Mouse (Mus musculus) liver, embryonic 15.5 days (tissue): ENCODE results near the gene Gm20388. TPM values are rescaled to one million over a fixed set of nuclear protein-coding genes. Genes with fewer than 3 reads are reported as not detected.

ENCODE experiments used
- ATAC-seq: fragments of 200-750 bp; cut with Nextera tagmentation; 2 replicates; pipeline ENCODE4 v1.8.0; 2017; ENCODE audit warnings: moderate number of reproducible peaks, mild to moderate bottlenecking, moderate library complexity; ENCODE audit not compliant: insufficient read depth
- H3K27ac ChIP-seq: fragments of 300-500 bp; sonication (generic); replicated peaks from 2 replicates; pipeline ENCODE4 v1.5.1; 2015; ENCODE audit warnings: mild to moderate bottlenecking, inconsistent platforms
- H3K27me3 ChIP-seq: fragments of 300-500 bp; sonication (generic); 2 replicates; pipeline ENCODE4 v1.6.1; 2015; ENCODE audit warnings: mild to moderate bottlenecking, inconsistent platforms
- H3K36me3 ChIP-seq: fragments of 300-500 bp; sonication (generic); replicated peaks from 2 replicates; pipeline ENCODE4 v1.6.1; 2015; ENCODE audit warnings: moderate library complexity, mild to moderate bottlenecking, inconsistent platforms
- H3K4me1 ChIP-seq: fragments of 300-500 bp; sonication (generic); replicated peaks from 2 replicates; pipeline ENCODE4 v1.6.1; 2015; ENCODE audit warnings: inconsistent platforms
- H3K4me2 ChIP-seq: fragments of 300-500 bp; sonication (generic); 2 replicates; pipeline ENCODE4 v1.6.1; 2015; ENCODE audit warnings: moderate library complexity, mild to moderate bottlenecking, inconsistent platforms
- H3K4me3 ChIP-seq: fragments of 300-500 bp; sonication (generic); replicated peaks from 2 replicates; pipeline ENCODE4 v1.5.1; 2015; ENCODE audit warnings: mild to moderate bottlenecking, inconsistent platforms
- H3K9ac ChIP-seq: fragments of 300-500 bp; sonication (generic); 2 replicates; pipeline ENCODE4 v1.6.1; 2015; ENCODE audit warnings: moderate library complexity, mild to moderate bottlenecking, inconsistent platforms
- H3K9me3 ChIP-seq: fragments of 300-500 bp; sonication (generic); replicated peaks from 2 replicates; pipeline ENCODE4 v1.6.1; 2016; ENCODE audit warnings: inconsistent platforms
- WGBS: fragments of 180-500 bp; shearing (Covaris S2); methylation state at CpG from one replicate; pipeline ENCODE4 v1.1.7; 2015; ENCODE audit warnings: mixed read lengths; ENCODE audit not compliant: insufficient replicate concordance; 5-methylcytosine and 5-hydroxymethylcytosine counted together
- polyA plus RNA-seq: library from polyadenylated mRNA; unstranded; fragments of >200 nt; fragmentation: Nextera tagmentation; extraction: Ambion mirVana; gene quantifications from 2 replicates; pipeline ENCODE4 v1.2.1, GENCODE M21; 2015

Gm20388 gene
- polyA plus RNA-seq, 1 experiment from 2014 or later = not detected

- ATAC-seq = no peak
- no peak overlapping the region for H3K9ac ChIP-seq
- H3K4me3 ChIP-seq = no peak overlapping the region
- H3K9me3 ChIP-seq = no peaks in the 10 kb centered on the region
- H3K27me3 ChIP-seq = 0 out of 2 replicates have a peak, but pooled peaks cover 4% of the 10 kb centered on the region
- no peaks in the 10 kb centered on the region for H3K4me1 ChIP-seq
- H3K4me2 ChIP-seq = no peak overlapping the region
- H3K27ac ChIP-seq = no peak overlapping the region
- 68% methylated on average over 3 of the region's 3 CpGs for WGBS
- H3K36me3 ChIP-seq = peaks cover 3% of the 10 kb centered on the region; the same call in 1 of the 2 replicates
These were observed 2894.7 kb downstream of the Gm20388 start for GRCm38 (mm10) chr8:122805349-122805748.

- H3K9me3 ChIP-seq = no peaks in the 10 kb centered on the region
- H3K4me3 ChIP-seq = no peak overlapping the region
- no peak overlapping the region for H3K4me2 ChIP-seq
- WGBS = 69% methylated on average over 7 of the region's 7 CpGs
- 0 out of 2 replicates have a peak, but pooled peaks cover 4% of the 10 kb centered on the region for H3K27me3 ChIP-seq
- ATAC-seq = no peak
- no peaks in the 10 kb centered on the region for H3K4me1 ChIP-seq
- no peak overlapping the region for H3K9ac ChIP-seq
- H3K36me3 ChIP-seq = peaks cover 3% of the 10 kb centered on the region; the same call in 1 of the 2 replicates
- H3K27ac ChIP-seq = no peak overlapping the region
These were observed 2896.4 kb downstream of the Gm20388 start for GRCm38 (mm10) chr8:122806956-122807538.

- H3K4me1 ChIP-seq = no peaks in the 10 kb centered on the region
- WGBS = 76% methylated on average over 4 of the region's 4 CpGs
- no peak overlapping the region for H3K4me3 ChIP-seq
- no peaks in the 10 kb centered on the region for H3K9me3 ChIP-seq
- no peak overlapping the region for H3K4me2 ChIP-seq
- 0 out of 2 replicates have a peak, but pooled peaks cover 4% of the 10 kb centered on the region for H3K27me3 ChIP-seq
- no peak overlapping the region for H3K27ac ChIP-seq
- no peak for ATAC-seq
- H3K36me3 ChIP-seq = no peaks in the 10 kb centered on the region
- no peak overlapping the region for H3K9ac ChIP-seq
These were observed 2897.3 kb downstream of the Gm20388 start for GRCm38 (mm10) chr8:122807907-122808306.

- 74% methylated on average over 8 of the region's 8 CpGs for WGBS
- no peak for ATAC-seq
- no peak overlapping the region for H3K9ac ChIP-seq
These were observed 2899.7 kb downstream of the Gm20388 start for GRCm38 (mm10) chr8:122810376-122810775.

GRCm38 (mm10) chr8:122811870-122812494 lies 2901.3 kb downstream of the Gm20388 start:
- no peak overlapping the region for H3K4me2 ChIP-seq
- WGBS = 81% methylated on average over 16 of the region's 16 CpGs
- no peaks in the 10 kb centered on the region for H3K9me3 ChIP-seq
- H3K27ac ChIP-seq = no peak overlapping the region
- H3K36me3 ChIP-seq = no peaks in the 10 kb centered on the region
- 0 out of 2 replicates have a peak, but pooled peaks cover 4% of the 10 kb centered on the region for H3K27me3 ChIP-seq
- no peak for ATAC-seq
- no peak overlapping the region for H3K9ac ChIP-seq
- no peak overlapping the region for H3K4me3 ChIP-seq
- no peaks in the 10 kb centered on the region for H3K4me1 ChIP-seq

More at GRCm38 (mm10) chr8:122810376-122810775, 2899.7 kb downstream of the Gm20388 start:
- Histone ChIP-seq H3K4me1 (no peaks in the 10 kb centered on the region), H3K36me3 (no peaks in the 10 kb centered on the region), H3K27ac (no peak overlapping the region), H3K9me3 (no peaks in the 10 kb centered on the region), H3K4me2 (no peak overlapping the region), H3K27me3 (0 out of 2 replicates have a peak, but pooled peaks cover 4% of the 10 kb centered on the region), H3K4me3 (no peak overlapping the region)

- Histone ChIP-seq H3K4me2 (no peak overlapping the region), H3K4me1 (no peaks in the 10 kb centered on the region), H3K4me3 (no peak overlapping the region), H3K9me3 (no peaks in the 10 kb centered on the region), H3K9ac (no peak overlapping the region), H3K36me3 (no peaks in the 10 kb centered on the region), H3K27ac (no peak overlapping the region), H3K27me3 (0 out of 2 replicates have a peak, but pooled peaks cover 4% of the 10 kb centered on the region)
- 69% methylated on average over 14 of the region's 14 CpGs for WGBS
- no peak for ATAC-seq
These were observed 2902.1 kb downstream of the Gm20388 start for GRCm38 (mm10) chr8:122812610-122813250.

GRCm38 (mm10) chr8:122814608-122815007 lies 2904.0 kb downstream of the Gm20388 start:
- Histone ChIP-seq H3K4me1 (no peaks in the 10 kb centered on the region), H3K36me3 (no peaks in the 10 kb centered on the region), H3K9ac (no peak overlapping the region), H3K9me3 (no peaks in the 10 kb centered on the region), H3K27me3 (no peaks in the 10 kb centered on the region), H3K4me2 (no peak overlapping the region), H3K4me3 (no peak overlapping the region), H3K27ac (no peak overlapping the region)
- WGBS = 53% methylated on average over 7 of the region's 7 CpGs
- no peak for ATAC-seq

GRCm38 (mm10) chr8:122816965-122817364 lies 2906.3 kb downstream of the Gm20388 start:
- WGBS = 76% methylated on average over 6 of the region's 6 CpGs
- Histone ChIP-seq H3K4me2 (no peak overlapping the region), H3K4me3 (no peak overlapping the region), H3K36me3 (no peaks in the 10 kb centered on the region), H3K27me3 (no peaks in the 10 kb centered on the region), H3K27ac (no peak overlapping the region), H3K4me1 (no peaks in the 10 kb centered on the region), H3K9me3 (no peaks in the 10 kb centered on the region), H3K9ac (no peak overlapping the region)
- ATAC-seq = no peak

GRCm38 (mm10) chr8:122817724-122818496 lies 2907.3 kb downstream of the Gm20388 start:
- no peaks in the 10 kb centered on the region for H3K9me3 ChIP-seq
- H3K4me3 ChIP-seq = no peak overlapping the region
- no peaks in the 10 kb centered on the region for H3K36me3 ChIP-seq
- no peak overlapping the region for H3K9ac ChIP-seq
- 65% methylated on average over 13 of the region's 13 CpGs for WGBS
- H3K4me2 ChIP-seq = no peak overlapping the region
- no peaks in the 10 kb centered on the region for H3K27me3 ChIP-seq
- H3K27ac ChIP-seq = no peak overlapping the region
- ATAC-seq = peak; percentile 22; the same call in 1 of the 2 replicates
- H3K4me1 ChIP-seq = no peaks in the 10 kb centered on the region

GRCm38 (mm10) chr8:122819776-122820175 lies 2909.1 kb downstream of the Gm20388 start:
- H3K9me3 ChIP-seq = no peaks in the 10 kb centered on the region
- H3K27me3 ChIP-seq = 0 out of 2 replicates have a peak, but pooled peaks cover 3% of the 10 kb centered on the region
- WGBS = 67% methylated on average over 11 of the region's 11 CpGs
- H3K4me1 ChIP-seq = no peaks in the 10 kb centered on the region
- no peak overlapping the region for H3K27ac ChIP-seq
- ATAC-seq = no peak
- no peak overlapping the region for H3K4me3 ChIP-seq
- H3K4me2 ChIP-seq = no peak overlapping the region
- H3K36me3 ChIP-seq = no peaks in the 10 kb centered on the region
- H3K9ac ChIP-seq = no peak overlapping the region

- H3K4me3 ChIP-seq = no peak overlapping the region
- H3K36me3 ChIP-seq = no peaks in the 10 kb centered on the region
- WGBS = 49% methylated on average over 5 of the region's 5 CpGs
- ATAC-seq = no peak
- H3K4me2 ChIP-seq = no peak overlapping the region
- H3K27me3 ChIP-seq = peaks cover 44% of the 10 kb centered on the region
- no peaks in the 10 kb centered on the region for H3K4me1 ChIP-seq
- no peaks in the 10 kb centered on the region for H3K9me3 ChIP-seq
- H3K9ac ChIP-seq = no peak overlapping the region
- no peak overlapping the region for H3K27ac ChIP-seq
These were observed 2913.9 kb downstream of the Gm20388 start for GRCm38 (mm10) chr8:122824571-122824970.
